Mouse (Mus musculus): ENCODE measurements around the gene Calml3. TPM values are rescaled to one million over a fixed set of nuclear protein-coding genes. Genes with fewer than 3 reads are reported as not detected.

The Calml3 gene
- polyA plus RNA-seq, 1 experiment = not detected

- Histone ChIP-seq H3K27ac (replicated peaks; ENCODE audit: low read depth, low read length) (no peak overlapping the region), H3K4me3 (ENCODE audit: insufficient read depth, low read depth, low read length) (no peak overlapping the region), H3K4me1 (ENCODE audit: control insufficient read depth, insufficient read depth, insufficient read length, low read length) (peaks cover 25% of the 10 kb centered on the region; the same call in 1 of the 2 replicates)
Observed at GRCm38 (mm10) chr13:3771221-3771620, 32.9 kb downstream of the Calml3 start.

GRCm38 (mm10) chr13:3770170-3771024 is 33.7 kb downstream of the Calml3 start:
- no peak overlapping the region for H3K27ac ChIP-seq (replicated peaks; ENCODE audit: low read depth, low read length)

GRCm38 (mm10) chr13:3769531-3769930 is 34.6 kb downstream of the Calml3 start:
- Histone ChIP-seq H3K4me1 (ENCODE audit: control insufficient read depth, insufficient read depth, insufficient read length, low read length) (peaks cover 25% of the 10 kb centered on the region; the same call in 1 of the 2 replicates), H3K4me3 (ENCODE audit: insufficient read depth, low read depth, low read length) (no peak overlapping the region), H3K27ac (replicated peaks; ENCODE audit: low read depth, low read length) (no peak overlapping the region)

More at GRCm38 (mm10) chr13:3770170-3771024, 33.7 kb downstream of the Calml3 start:
- H3K4me3 ChIP-seq (ENCODE audit: insufficient read depth, low read depth, low read length) = no peak overlapping the region
- H3K4me1 ChIP-seq (ENCODE audit: control insufficient read depth, insufficient read depth, insufficient read length, low read length) = peaks cover 25% of the 10 kb centered on the region; the same call in 1 of the 2 replicates

GRCm38 (mm10) chr13:3768621-3769020 is 35.5 kb downstream of the Calml3 start:
- H3K4me3 ChIP-seq (ENCODE audit: insufficient read depth, low read depth, low read length) = no peak overlapping the region
- H3K27ac ChIP-seq (replicated peaks; ENCODE audit: low read depth, low read length) = no peak overlapping the region
- H3K4me1 ChIP-seq (ENCODE audit: control insufficient read depth, insufficient read depth, insufficient read length, low read length) = peaks cover 25% of the 10 kb centered on the region; the same call in 1 of the 2 replicates

- Histone ChIP-seq H3K27ac (replicated peaks; ENCODE audit: low read depth, low read length) (no peak overlapping the region), H3K4me3 (ENCODE audit: insufficient read depth, low read depth, low read length) (no peak overlapping the region), H3K4me1 (ENCODE audit: control insufficient read depth, insufficient read depth, insufficient read length, low read length) (peaks cover 25% of the 10 kb centered on the region; the same call in 1 of the 2 replicates)
Observed at GRCm38 (mm10) chr13:3767086-3767485, 37.0 kb downstream of the Calml3 start.

GRCm38 (mm10) chr13:3765781-3766180 is 38.3 kb downstream of the Calml3 start:
- Histone ChIP-seq H3K4me1 (ENCODE audit: control insufficient read depth, insufficient read depth, insufficient read length, low read length) (peaks cover 25% of the 10 kb centered on the region; the same call in 1 of the 2 replicates), H3K4me3 (ENCODE audit: insufficient read depth, low read depth, low read length) (no peak overlapping the region), H3K27ac (replicated peaks; ENCODE audit: low read depth, low read length) (no peak overlapping the region)

GRCm38 (mm10) chr13:3761131-3761530 is 43.0 kb downstream of the Calml3 start:
- no peak overlapping the region for H3K27ac ChIP-seq (replicated peaks; ENCODE audit: low read depth, low read length)
- no peak overlapping the region for H3K4me3 ChIP-seq (ENCODE audit: insufficient read depth, low read depth, low read length)
- no peaks in the 10 kb centered on the region for H3K4me1 ChIP-seq (ENCODE audit: control insufficient read depth, insufficient read depth, insufficient read length, low read length)

- no peak overlapping the region for H3K4me3 ChIP-seq (ENCODE audit: insufficient read depth, low read depth, low read length)
- H3K27ac ChIP-seq (replicated peaks; ENCODE audit: low read depth, low read length) = no peak overlapping the region
- H3K4me1 ChIP-seq (ENCODE audit: control insufficient read depth, insufficient read depth, insufficient read length, low read length) = no peaks in the 10 kb centered on the region
Observed at GRCm38 (mm10) chr13:3758347-3758746, 45.8 kb downstream of the Calml3 start.

GRCm38 (mm10) chr13:3753291-3753690 is 50.8 kb downstream of the Calml3 start:
- H3K4me1 ChIP-seq (ENCODE audit: control insufficient read depth, insufficient read depth, insufficient read length, low read length) = peaks cover 18% of the 10 kb centered on the region
- H3K27ac ChIP-seq (replicated peaks; ENCODE audit: low read depth, low read length) = no peak overlapping the region
- no peak overlapping the region for H3K4me3 ChIP-seq (ENCODE audit: insufficient read depth, low read depth, low read length)

Other genes starting within 250 kb of the Calml3 start
- gene Fam208b, start 193.2 kb downstream of the Calml3 start, polyA plus RNA-seq (2012; ENCODE audit: insufficient read depth, insufficient read length, missing spikeins) = 4.7 and 6.2 TPM in 2 replicates
- 9.4 and 10.5 TPM in 2 replicates for gene Asb13, start 170.3 kb downstream of the Calml3 start, polyA plus RNA-seq (2012; ENCODE audit: insufficient read depth, insufficient read length, missing spikeins)
- gene Calm4, start 33.4 kb upstream of the Calml3 start, polyA plus RNA-seq (2012; ENCODE audit: insufficient read depth, insufficient read length, missing spikeins) = not detected in 2 replicates
- gene Calm5, start 49.9 kb upstream of the Calml3 start, polyA plus RNA-seq (2012; ENCODE audit: insufficient read depth, insufficient read length, missing spikeins) = not detected in 2 replicates
- gene Net1, start 113.9 kb upstream of the Calml3 start, polyA plus RNA-seq (2012; ENCODE audit: insufficient read depth, insufficient read length, missing spikeins) = 41.7 and 48.0 TPM in 2 replicates
- not detected in 2 replicates for gene Tubal3, start 114.0 kb upstream of the Calml3 start, polyA plus RNA-seq (2012; ENCODE audit: insufficient read depth, insufficient read length, missing spikeins)
- gene Ucn3, start 141.0 kb upstream of the Calml3 start, polyA plus RNA-seq (2012; ENCODE audit: insufficient read depth, insufficient read length, missing spikeins) = not detected in 2 replicates
- 0.96 and 1.3 TPM in 2 replicates for gene Akr1c14, start 244.7 kb upstream of the Calml3 start, polyA plus RNA-seq (2012; ENCODE audit: insufficient read depth, insufficient read length, missing spikeins)

Measured in brown adipose tissue, adult 24 weeks (tissue).